Mouse (Mus musculus) myocyte (in vitro differentiated cells): ENCODE measurements around the gene Naaladl2.

Experiments
- MAX ChIP-seq: IDR thresholded peaks from one replicate; pipeline ENCODE4 v1.6.1; 2011; ENCODE audit warnings: low read depth, mild to moderate bottlenecking, control low read depth
- MYOD1 ChIP-seq, 3 experiments: IDR thresholded peaks; one replicate each; pipeline ENCODE4 v1.6.1; 2011; ENCODE audit warnings: control low read depth in 2 of 3, low read depth in 2 of 3, mild to moderate bottlenecking in 2 of 3, moderate library complexity in 1 of 3; ENCODE audit not compliant: insufficient read length in 2 of 3, control insufficient read depth in 1 of 3
- POLR2A ChIP-seq: IDR thresholded peaks from one replicate; pipeline ENCODE4 v1.6.1; 2011; ENCODE audit warnings: low read depth, mild to moderate bottlenecking, control low read depth, moderate library complexity; ENCODE audit not compliant: insufficient read length
- USF1 ChIP-seq: IDR thresholded peaks from one replicate; pipeline ENCODE4 v1.6.1; 2011; ENCODE audit warnings: low read depth, mild to moderate bottlenecking, control low read depth, moderate library complexity

GRCm38 (mm10) chr3:24166531-24166930 is 977.5 kb downstream of the Naaladl2 start:
- TF ChIP-seq MAX (no peak), POLR2A (no peak), USF1 (no peak), MYOD1 (IDR thresholded peaks at IDR 0.05; ENCODE audit: control insufficient read depth in 1 of 3, insufficient read length in 2 of 3, low read depth in 2 of 3) (no peak)
